Mouse (Mus musculus) heart, embryonic 13.5 days (tissue): ENCODE measurements around the gene Dedd. TPM values are rescaled to one million over a fixed set of nuclear protein-coding genes. Genes with fewer than 3 reads are reported as not detected.
"Not testable (repeated sequence)": the region's sequence is repeated elsewhere in the genome, so short reads cannot be mapped to it uniquely, and the experiment has no call there.

ENCODE experiments used
- ATAC-seq: fragments of 200-750 bp; cut with Nextera tagmentation; 2 replicates; pipeline ENCODE4 v1.8.0; 2017; ENCODE audit warnings: moderate TSS enrichment; ENCODE audit not compliant: insufficient number of reproducible peaks, low FRiP score, low TSS enrichment; ENCODE audit errors: extremely low read depth
- H3K27ac ChIP-seq: fragments of 300-500 bp; sonication (generic); replicated peaks from 2 replicates; pipeline ENCODE4 v1.5.1; 2015; ENCODE audit warnings: moderate library complexity, mild to moderate bottlenecking, inconsistent platforms
- H3K27me3 ChIP-seq: fragments of 300-500 bp; sonication (generic); replicated peaks from 2 replicates; pipeline ENCODE4 v1.6.1; 2015; ENCODE audit warnings: mild to moderate bottlenecking, inconsistent platforms
- H3K36me3 ChIP-seq: fragments of 300-500 bp; sonication (generic); 2 replicates; pipeline ENCODE4 v1.6.1; 2015; ENCODE audit warnings: mild to moderate bottlenecking, inconsistent platforms
- H3K4me1 ChIP-seq: fragments of 300-500 bp; sonication (generic); 2 replicates; pipeline ENCODE4 v1.6.1; 2015; ENCODE audit warnings: inconsistent platforms
- H3K4me2 ChIP-seq: fragments of 300-500 bp; sonication (generic); 2 replicates; pipeline ENCODE4 v1.6.1; 2015; ENCODE audit warnings: inconsistent platforms, mild to moderate bottlenecking, moderate library complexity
- H3K4me3 ChIP-seq: fragments of 300-500 bp; sonication (generic); 2 replicates; pipeline ENCODE4 v1.5.1; 2015; ENCODE audit warnings: moderate library complexity, mild to moderate bottlenecking, inconsistent platforms
- H3K9ac ChIP-seq: fragments of 300-500 bp; sonication (generic); 2 replicates; pipeline ENCODE4 v1.6.1; 2015; ENCODE audit warnings: inconsistent platforms, mild to moderate bottlenecking, moderate library complexity
- H3K9me3 ChIP-seq: fragments of 300-500 bp; sonication (generic); 2 replicates; pipeline ENCODE4 v1.6.1; 2016; ENCODE audit warnings: inconsistent platforms
- WGBS: fragments of 180-500 bp; shearing (Covaris S2); methylation state at CpG from one replicate; pipeline ENCODE4 v1.1.7; 2015; ENCODE audit warnings: mixed read lengths; 5-methylcytosine and 5-hydroxymethylcytosine counted together
- polyA plus RNA-seq: library from polyadenylated mRNA; unstranded; fragments of >200 nt; fragmentation: Nextera tagmentation; extraction: Ambion mirVana; gene quantifications from 2 replicates; pipeline ENCODE4 v1.2.1, GENCODE M21; 2015

The Dedd gene
- polyA plus RNA-seq, 1 experiment from 2014 or later = 34.6 TPM

GRCm38 (mm10) chr1:171320151-171320550 is 8.8 kb upstream of the Dedd start:
- H3K4me2 ChIP-seq = peak overlapping the region; percentile 56
- ATAC-seq = no peak

GRCm38 (mm10) chr1:171321415-171321814 is 7.5 kb upstream of the Dedd start:
- Histone ChIP-seq H3K27me3 (no peaks in the 10 kb centered on the region), H3K27ac (no peak overlapping the region), H3K4me2 (no peak overlapping the region), H3K9me3 (no peaks in the 10 kb centered on the region), H3K36me3 (peaks cover 15% of the 10 kb centered on the region), H3K4me1 (peaks cover 10% of the 10 kb centered on the region), H3K4me3 (no peak overlapping the region), H3K9ac (no peak overlapping the region)
- ATAC-seq = no peak

More at GRCm38 (mm10) chr1:171320151-171320550, 8.8 kb upstream of the Dedd start:
- no peaks in the 10 kb centered on the region for H3K27me3 ChIP-seq
- H3K9me3 ChIP-seq = peaks cover 8% of the 10 kb centered on the region; the same call in 1 of the 2 replicates
- H3K9ac ChIP-seq = peak overlapping the region; percentile 48; the same call in 1 of the 2 replicates
- H3K4me3 ChIP-seq = peak overlapping the region; percentile 29
- no peak overlapping the region for H3K27ac ChIP-seq
- no peaks in the 10 kb centered on the region for H3K4me1 ChIP-seq
- WGBS = 17% methylated on average over 5 of the region's 5 CpGs
- peaks cover 4% of the 10 kb centered on the region; the same call in 1 of the 2 replicates for H3K36me3 ChIP-seq

- Histone ChIP-seq H3K36me3 (peaks cover 16% of the 10 kb centered on the region), H3K4me3 (no peak overlapping the region), H3K27me3 (no peaks in the 10 kb centered on the region), H3K27ac (0 out of 2 replicates have a peak overlapping the region, but pooled peaks have one; percentile 12), H3K9ac (no peak overlapping the region), H3K4me1 (peaks cover 12% of the 10 kb centered on the region), H3K9me3 (no peaks in the 10 kb centered on the region), H3K4me2 (no peak overlapping the region)
- WGBS = 78% methylated on average over 1 of the region's 1 CpGs
- ATAC-seq = no peak
Observed at GRCm38 (mm10) chr1:171322012-171322411, 6.9 kb upstream of the Dedd start.

- 69% methylated on average over 2 of the region's 2 CpGs for WGBS
- Histone ChIP-seq H3K4me2 (no peak overlapping the region), H3K4me3 (no peak overlapping the region), H3K4me1 (peaks cover 29% of the 10 kb centered on the region), H3K27ac (no peak overlapping the region), H3K9me3 (no peaks in the 10 kb centered on the region), H3K36me3 (peaks cover 16% of the 10 kb centered on the region), H3K9ac (no peak overlapping the region), H3K27me3 (no peaks in the 10 kb centered on the region)
- no peak for ATAC-seq
Observed at GRCm38 (mm10) chr1:171325571-171325970, 3.4 kb upstream of the Dedd start.

GRCm38 (mm10) chr1:171326588-171326987 is 2.4 kb upstream of the Dedd start:
- not testable (repeated sequence) for H3K4me2 ChIP-seq, H3K9me3 ChIP-seq, ATAC-seq, H3K9ac ChIP-seq, H3K4me3 ChIP-seq, H3K27me3 ChIP-seq, H3K27ac ChIP-seq
- Histone ChIP-seq H3K36me3 (peaks cover 16% of the 10 kb centered on the region), H3K4me1 (peaks cover 39% of the 10 kb centered on the region)
- 73% methylated on average over 4 of the region's 4 CpGs for WGBS

GRCm38 (mm10) chr1:171328244-171328643 is 701 bp upstream of the Dedd start:
- H3K27ac ChIP-seq = peak overlapping the region; percentile 99
- peak overlapping the region; percentile 91 for H3K4me3 ChIP-seq
- H3K9me3 ChIP-seq = no peaks in the 10 kb centered on the region
- 22% methylated on average over 9 of the region's 9 CpGs for WGBS
- peak overlapping the region; percentile 78 for H3K4me2 ChIP-seq
- no peak for ATAC-seq
- H3K36me3 ChIP-seq = peaks cover 26% of the 10 kb centered on the region
- H3K9ac ChIP-seq = peak overlapping the region; percentile 99
- no peaks in the 10 kb centered on the region for H3K27me3 ChIP-seq
- peaks cover 53% of the 10 kb centered on the region for H3K4me1 ChIP-seq

- ATAC-seq = peak; percentile 73
- H3K36me3 ChIP-seq = peaks cover 36% of the 10 kb centered on the region
- H3K9ac ChIP-seq = peak overlapping the region; percentile 99
- peaks cover 62% of the 10 kb centered on the region for H3K4me1 ChIP-seq
- H3K4me2 ChIP-seq = peak overlapping the region; percentile 78
- 0% methylated on average over 50 of the region's 61 CpGs for WGBS
- peak overlapping the region; percentile 91 for H3K4me3 ChIP-seq
- H3K27me3 ChIP-seq = no peaks in the 10 kb centered on the region
- H3K27ac ChIP-seq = peak overlapping the region; percentile 99
- H3K9me3 ChIP-seq = no peaks in the 10 kb centered on the region
Observed at GRCm38 (mm10) chr1:171329433-171330215, 679 bp downstream of the Dedd start.

- H3K4me1 ChIP-seq = peaks cover 62% of the 10 kb centered on the region
- 0% methylated on average over 4 of the region's 4 CpGs for WGBS
- H3K4me2 ChIP-seq = peak overlapping the region; percentile 78
- peak overlapping the region; percentile 91 for H3K4me3 ChIP-seq
- H3K27ac ChIP-seq = peak overlapping the region; percentile 99
- peak overlapping the region; percentile 99 for H3K9ac ChIP-seq
- peaks cover 40% of the 10 kb centered on the region for H3K36me3 ChIP-seq
- no peaks in the 10 kb centered on the region for H3K27me3 ChIP-seq
- no peaks in the 10 kb centered on the region for H3K9me3 ChIP-seq
- no peak for ATAC-seq
Observed at GRCm38 (mm10) chr1:171330216-171330560, 1.2 kb downstream of the Dedd start.

- Histone ChIP-seq H3K4me2 (no peak overlapping the region), H3K27ac (no peak overlapping the region), H3K9ac (no peak overlapping the region), H3K4me3 (no peak overlapping the region), H3K9me3 (peaks cover 6% of the 10 kb centered on the region; the same call in 1 of the 2 replicates), H3K4me1 (peaks cover 26% of the 10 kb centered on the region), H3K36me3 (peaks cover 67% of the 10 kb centered on the region), H3K27me3 (no peaks in the 10 kb centered on the region)
- WGBS = 91% methylated on average over 16 of the region's 16 CpGs
- ATAC-seq = no peak
Observed at GRCm38 (mm10) chr1:171342262-171343207, 13.6 kb downstream of the Dedd start.

GRCm38 (mm10) chr1:171343922-171344677 is 15.2 kb downstream of the Dedd start:
- 77% methylated on average over 8 of the region's 9 CpGs for WGBS
- no peaks in the 10 kb centered on the region for H3K27me3 ChIP-seq
- peaks cover 55% of the 10 kb centered on the region for H3K36me3 ChIP-seq
- H3K4me3 ChIP-seq = peak overlapping the region; percentile 95; the same call in 1 of the 2 replicates
- no peak overlapping the region for H3K27ac ChIP-seq
- peaks cover 35% of the 10 kb centered on the region for H3K4me1 ChIP-seq
- peaks cover 6% of the 10 kb centered on the region; the same call in 1 of the 2 replicates for H3K9me3 ChIP-seq
- no peak overlapping the region for H3K9ac ChIP-seq
- H3K4me2 ChIP-seq = peak overlapping the region; percentile 88
- peak; percentile 17; the same call in 1 of the 2 replicates for ATAC-seq
